Mouse (Mus musculus) megakaryocyte progenitor cell, adult 5-6 weeks (primary cell): Measurements from ENCODE around the gene Cd200r3. TPM values are rescaled to one million over a fixed set of nuclear protein-coding genes. Genes with fewer than 3 reads are reported as not detected.

Experiments used
- ATAC-seq: replicated peaks from 2 replicates; pipeline ENCODE4 v1.8.0; 2016; ENCODE audit warnings: mild to moderate bottlenecking, moderate TSS enrichment, inconsistent platforms; ENCODE audit not compliant: poor library complexity
- total RNA-seq, 2 experiments: library from RNA; stranded (forward) in 1 of 2; stranded (reverse) in 1 of 2; fragments of 157-497, 149-512 nt in 1 of 2; fragments of 200-1000 nt in 1 of 2; gene quantifications; 2 replicates each; pipeline versions ENCODE4 v1.2.3 to v1.2.4; 2015 to 2017

The Cd200r3 gene
- total RNA-seq (2015): 0.69 and 1.2 TPM in 2 replicates
- total RNA-seq (2017): 0.64 and 3.9 TPM in 2 replicates

DNA sequence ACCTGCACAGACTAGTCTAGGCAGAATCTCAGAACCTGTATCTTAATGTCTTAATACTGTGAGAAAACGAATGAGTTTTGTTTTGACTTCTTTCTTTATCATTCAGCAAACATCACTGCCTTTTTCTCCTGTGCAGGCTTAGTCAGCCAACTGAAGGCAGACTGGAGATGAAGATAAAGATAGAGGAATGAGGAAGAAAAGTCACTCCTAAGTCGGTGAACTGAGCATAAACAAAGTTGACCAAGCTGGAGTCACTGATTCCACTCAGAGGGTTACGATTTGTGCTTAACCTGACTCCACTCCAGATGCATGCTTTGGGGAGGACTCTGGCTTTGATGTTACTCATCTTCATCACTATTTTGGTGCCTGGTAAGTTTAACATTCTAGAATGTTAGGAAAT lies at the start of gene Cd200r3:
Cd200r3 (plus strand) TSS at position 211 of the 400 bp plus-strand sequence.
- peak; percentile 29 for ATAC-seq

DNA sequence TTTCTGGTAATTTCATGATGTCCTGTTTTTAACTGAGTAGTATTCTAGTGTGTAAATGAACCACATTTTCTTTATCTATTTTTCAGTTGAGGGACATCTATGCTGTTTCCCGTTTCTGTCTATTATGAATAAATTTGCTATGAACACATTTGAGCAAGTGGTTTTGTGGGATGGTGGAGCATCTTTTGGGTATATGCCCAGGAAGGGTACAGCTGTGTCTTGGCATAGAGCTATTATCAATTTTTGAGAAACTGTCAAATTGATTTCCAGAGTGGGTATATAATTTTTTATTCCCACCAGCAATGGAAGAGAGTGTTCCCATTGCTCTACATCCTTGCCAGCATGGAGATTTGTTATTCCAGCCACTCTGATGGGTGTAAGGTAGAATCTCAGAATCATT lies 11.5 kb upstream of the Cd200r3 start:
- no peak for ATAC-seq

DNA sequence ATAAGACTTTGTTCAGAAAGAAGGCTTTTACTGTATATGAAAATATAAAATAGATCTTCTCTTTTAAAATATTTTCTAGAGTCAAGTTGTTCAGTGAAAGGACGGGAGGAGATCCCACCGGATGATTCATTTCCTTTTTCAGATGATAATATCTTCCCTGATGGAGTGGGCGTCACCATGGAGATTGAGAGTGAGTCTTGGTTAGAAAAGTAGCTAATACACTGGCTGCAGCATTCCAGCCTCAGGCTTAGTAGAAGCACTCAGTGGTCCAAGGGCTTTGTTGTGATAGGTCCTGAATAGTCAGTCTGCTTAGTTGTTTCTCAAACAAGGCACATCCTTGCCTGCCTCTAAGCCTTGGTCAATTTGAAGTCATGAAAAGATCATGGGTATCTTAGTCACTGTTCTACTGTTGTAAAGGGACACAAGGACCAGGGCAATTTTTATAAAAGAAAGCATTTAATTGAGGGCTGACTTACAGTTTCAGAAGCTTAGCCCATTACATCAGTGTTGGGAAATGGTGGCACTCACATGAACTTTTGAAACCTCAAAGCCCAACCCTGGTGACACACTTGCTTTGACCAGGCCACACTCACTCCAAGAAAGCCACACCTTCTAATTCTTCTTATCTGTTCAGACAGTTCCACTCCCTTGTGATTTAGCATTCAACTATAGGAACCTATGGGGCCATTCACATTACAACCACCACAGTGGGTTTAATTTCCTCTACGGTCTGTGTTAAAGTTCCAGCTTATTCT lies 8.1 kb downstream of the Cd200r3 start:
- ATAC-seq: peak; percentile 78

DNA sequence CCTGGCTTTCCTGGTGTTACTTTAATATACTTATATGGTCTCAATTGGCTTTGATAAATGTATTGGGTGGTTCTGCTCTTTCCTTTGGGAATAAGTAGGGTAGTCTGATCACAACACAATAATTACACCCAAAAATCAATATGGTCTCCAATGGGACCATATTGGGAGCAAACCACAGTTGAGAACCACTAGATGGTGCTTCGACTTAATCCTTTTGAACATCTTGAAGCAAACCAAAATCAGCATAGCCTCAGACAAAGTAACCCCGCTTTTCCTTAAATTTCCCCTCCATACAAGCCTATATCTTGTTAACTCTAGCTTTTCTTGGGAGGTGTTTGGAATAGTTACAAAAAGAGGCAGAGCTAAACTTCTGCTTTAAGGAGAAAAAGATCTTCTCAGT lies 18.8 kb downstream of the Cd200r3 start:
- ATAC-seq: no peak

DNA sequence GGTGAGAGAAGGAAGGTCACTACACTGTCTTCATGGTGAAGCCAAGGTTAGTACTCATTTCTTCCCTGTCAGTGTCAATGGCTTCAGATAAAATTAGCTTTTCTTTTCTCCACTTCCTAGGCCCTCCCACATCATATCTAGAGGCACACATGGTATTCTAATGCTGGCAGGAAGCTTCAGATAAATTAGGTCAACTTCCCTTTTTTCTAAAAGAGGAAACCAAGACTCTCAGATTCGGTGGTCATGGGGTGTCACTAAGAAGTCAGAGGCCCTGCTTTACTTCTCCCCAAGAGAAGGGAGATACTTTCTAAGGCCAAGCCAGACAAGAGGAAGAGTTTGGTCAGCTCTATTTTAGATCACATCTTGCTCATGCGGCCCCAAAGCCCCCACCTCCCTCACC lies 19.3 kb downstream of the Cd200r3 start:
- ATAC-seq: peak; percentile 93

DNA sequence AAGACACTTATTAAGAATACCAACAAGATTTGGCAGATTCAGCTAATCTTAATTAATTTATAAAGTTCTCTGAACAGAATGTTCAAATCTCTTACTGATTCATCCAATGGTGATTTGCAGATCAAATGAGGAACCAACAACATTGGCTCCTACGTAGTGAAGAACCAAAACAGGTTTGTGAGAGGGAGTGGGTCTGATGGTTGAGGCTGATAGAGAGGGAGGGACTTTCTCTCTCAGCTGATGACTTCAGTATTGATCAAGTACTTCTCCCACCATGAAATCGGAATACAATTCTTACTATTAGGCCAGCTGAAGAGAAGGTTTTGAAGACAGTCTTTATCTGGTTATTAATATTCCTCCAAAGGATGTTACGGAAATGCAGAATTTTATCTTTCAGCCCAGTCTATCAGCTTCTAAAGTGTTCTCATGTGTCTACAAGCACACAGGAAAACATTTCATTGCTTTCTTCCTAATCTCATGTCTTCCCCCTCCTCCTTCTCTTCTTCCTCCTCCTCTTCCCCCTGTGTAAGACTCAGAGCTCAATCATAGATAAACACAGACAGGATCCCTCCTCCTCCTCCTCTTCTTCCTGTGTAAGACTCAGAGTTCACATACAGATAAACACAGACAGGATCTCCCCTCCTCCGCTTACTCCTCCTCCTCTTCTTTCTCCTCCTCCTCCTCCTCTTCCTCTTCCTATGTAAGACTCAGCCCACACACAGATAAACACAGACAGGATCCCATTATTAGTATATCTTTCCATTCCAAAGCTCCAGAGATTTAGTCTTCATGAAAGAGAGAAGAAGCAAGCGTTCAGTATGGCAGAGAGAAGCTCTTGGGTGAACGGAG lies 21.3 kb downstream of the Cd200r3 start:
- no peak for ATAC-seq

DNA sequence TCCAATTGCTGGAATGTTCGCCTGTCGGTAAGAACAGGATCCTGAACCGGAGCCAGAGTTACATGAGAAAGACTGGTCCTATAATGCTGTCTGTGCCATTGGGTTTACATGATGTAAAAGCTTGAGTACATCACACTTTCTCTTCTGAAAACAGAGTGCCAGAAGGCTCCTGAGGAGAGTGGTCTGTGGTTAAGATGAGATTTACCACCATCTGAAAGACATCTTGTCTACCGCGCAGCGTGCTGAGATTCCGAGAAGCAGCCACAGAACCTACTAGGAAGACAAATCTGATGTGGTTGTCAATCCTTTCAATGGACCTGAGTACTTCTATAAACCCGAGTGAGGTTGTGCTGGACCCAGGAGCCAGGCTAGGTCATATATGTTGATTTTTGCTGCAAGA lies 21.9 kb downstream of the Cd200r3 start:
- ATAC-seq: no peak

DNA sequence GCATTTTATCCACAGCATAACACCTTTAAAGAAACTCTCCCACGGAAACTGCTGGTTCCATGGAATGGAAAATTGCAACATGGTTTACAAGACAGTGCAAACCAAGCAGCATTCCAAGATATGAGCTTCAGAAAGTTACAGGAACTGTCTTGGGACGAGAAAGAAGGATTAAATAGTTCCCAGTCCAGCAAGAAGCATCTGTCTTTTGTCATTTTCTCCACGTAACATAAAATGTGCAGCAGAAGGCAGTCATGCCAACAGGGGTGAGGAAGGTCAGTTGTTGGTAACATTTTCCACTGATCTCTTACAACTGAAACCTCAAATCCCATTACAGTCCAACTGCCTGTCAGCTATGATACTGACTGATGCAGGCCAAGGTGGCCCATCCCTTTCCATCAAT lies 22.4 kb downstream of the Cd200r3 start:
- ATAC-seq: no peak

DNA sequence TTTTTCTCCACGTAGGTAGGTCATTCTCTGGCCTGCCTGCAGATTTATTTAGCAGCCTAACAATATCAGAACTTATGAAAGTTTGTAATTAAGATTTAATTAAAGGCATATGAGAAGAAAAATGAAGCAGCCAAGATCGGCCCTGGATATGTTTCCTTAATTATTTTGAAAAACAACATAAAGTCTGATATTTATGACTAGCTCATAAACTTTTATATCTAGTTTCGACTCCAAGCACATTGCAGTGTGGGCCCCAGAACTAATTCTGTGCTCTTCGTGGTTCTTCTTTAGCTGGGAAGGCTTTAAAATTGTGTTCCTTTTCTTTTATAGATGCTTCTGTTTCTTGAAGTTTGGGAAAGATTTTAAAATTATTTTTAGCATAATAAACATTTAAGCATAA lies 23.4 kb downstream of the Cd200r3 start:
- no peak for ATAC-seq

DNA sequence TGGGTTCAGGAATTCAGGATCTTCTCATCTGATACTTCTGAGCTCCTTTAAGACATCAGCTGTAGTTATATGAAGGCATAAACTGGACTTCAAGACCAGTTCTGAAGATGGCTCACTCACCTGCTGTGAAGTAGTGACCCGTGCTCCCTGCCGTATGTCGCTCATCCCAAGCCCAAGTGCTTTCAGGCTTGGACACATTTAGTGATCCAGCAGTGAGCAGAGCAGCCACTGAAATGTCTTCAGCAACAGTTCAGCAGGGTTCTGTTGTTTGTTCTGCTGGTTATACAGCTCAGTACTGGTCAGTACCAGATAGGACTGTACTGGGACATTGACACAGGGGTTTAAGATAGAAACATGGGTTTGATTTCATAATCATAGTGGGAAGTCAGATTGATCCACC lies 24.6 kb downstream of the Cd200r3 start:
- no peak for ATAC-seq

DNA sequence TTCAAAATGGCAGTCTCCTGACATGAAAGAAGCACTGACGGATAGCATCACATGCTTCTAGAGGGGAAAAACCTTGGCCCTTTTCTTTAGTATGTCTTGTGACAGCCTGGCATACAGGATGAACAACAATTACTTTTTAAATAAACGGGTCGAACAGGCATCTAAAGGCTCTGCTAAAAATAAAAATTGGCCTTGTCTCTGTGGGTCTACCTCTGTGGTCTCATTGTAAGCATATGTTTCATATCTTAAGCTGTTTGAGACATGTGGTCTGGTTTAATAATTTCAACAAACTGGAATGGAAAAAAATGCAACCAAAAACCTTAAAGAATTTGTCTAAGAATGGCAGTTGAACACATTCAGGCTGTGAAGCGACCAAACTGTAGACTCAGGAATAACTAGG lies 27.4 kb downstream of the Cd200r3 start:
- ATAC-seq: no peak

DNA sequence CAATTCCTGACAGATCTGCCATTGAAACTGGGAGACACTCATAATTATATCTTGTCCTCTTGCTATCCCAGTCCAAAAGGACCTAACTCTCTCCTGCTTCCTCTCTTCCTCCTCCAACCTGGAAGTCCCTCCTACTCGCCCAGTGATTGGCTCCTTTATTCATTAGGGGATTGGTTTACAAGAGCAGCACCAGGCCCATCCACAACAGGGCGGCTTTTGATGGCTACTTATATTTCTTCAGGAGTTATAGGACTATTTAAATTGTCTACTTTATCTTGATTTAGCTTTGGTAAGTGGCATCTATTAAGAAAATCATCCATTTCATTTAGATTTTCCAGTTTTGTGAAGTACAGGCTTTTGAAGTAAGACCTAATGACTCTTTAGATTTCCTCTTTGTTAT lies 30.6 kb downstream of the Cd200r3 start:
- no peak for ATAC-seq

DNA sequence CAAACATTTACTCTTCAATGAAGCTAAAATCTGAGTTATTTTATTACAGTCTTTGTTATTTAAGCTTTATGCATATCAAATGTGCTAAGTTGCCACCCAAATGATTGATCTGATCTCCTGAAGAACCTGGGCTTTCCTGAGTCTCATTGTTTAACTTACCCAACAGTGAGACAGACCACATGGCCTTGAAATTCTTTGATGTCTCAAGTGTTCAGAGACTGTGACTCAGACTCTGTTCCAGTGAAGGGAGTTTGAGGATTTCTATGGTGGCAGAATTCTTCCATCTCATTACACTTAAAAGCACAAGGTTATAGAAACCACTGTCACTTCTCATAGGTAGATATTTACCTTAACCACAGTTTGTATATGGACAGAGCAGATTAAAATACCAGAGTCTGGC lies 32.6 kb downstream of the Cd200r3 start:
- no peak for ATAC-seq

DNA sequence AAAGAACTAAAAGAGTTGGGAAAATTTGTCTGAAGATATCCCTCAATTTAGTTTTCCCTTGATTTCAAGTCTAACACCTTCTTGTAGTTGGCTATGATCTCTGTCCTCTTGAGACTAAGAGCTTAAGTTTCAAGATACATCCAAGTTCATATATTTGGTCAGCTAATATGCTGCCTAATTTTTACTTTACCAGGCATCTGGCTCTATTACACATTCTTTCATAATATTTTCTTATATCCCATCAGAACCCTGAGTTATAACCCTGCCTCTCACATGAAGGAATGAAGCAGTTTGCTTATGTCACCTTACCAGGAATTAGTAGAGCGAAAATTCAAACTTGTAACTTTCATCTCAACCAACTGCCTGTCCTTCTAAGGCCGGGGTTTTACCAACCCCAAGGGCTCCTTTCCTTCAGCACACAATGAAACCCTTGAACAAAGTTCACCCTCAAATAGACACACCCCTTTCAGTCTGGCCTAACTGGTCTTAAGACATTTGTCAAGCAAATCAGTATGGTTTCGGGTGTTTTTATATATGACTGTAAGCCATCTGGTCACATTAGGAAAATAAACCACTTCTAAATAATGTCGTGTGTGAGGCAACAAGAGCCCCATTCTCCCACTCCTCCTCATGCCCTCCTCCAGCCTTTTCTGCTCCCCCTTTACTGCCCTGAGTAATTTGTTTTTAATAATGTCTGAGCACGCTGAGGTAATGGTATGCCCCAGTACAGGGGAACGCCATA lies 33.6 kb downstream of the Cd200r3 start:
- no peak for ATAC-seq

DNA sequence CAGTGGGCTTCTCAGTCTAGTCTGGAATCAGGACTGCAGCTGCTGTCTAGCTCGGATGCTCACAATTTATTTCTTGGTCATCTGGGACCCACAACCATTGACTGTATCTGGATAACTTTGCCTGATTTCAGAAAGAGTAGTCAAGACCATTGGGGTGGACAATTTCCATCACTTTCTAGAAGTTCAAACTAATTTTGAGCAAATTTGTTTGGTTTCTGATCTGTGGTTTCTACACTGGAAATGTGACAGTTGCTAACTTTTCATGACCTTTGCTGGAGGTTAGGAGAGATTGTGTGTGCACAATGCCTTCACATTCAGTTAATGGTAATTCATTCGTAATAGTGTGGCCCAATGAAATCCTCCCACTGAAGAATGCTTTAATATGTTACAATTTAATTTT lies 34.7 kb downstream of the Cd200r3 start:
- ATAC-seq: no peak

DNA sequence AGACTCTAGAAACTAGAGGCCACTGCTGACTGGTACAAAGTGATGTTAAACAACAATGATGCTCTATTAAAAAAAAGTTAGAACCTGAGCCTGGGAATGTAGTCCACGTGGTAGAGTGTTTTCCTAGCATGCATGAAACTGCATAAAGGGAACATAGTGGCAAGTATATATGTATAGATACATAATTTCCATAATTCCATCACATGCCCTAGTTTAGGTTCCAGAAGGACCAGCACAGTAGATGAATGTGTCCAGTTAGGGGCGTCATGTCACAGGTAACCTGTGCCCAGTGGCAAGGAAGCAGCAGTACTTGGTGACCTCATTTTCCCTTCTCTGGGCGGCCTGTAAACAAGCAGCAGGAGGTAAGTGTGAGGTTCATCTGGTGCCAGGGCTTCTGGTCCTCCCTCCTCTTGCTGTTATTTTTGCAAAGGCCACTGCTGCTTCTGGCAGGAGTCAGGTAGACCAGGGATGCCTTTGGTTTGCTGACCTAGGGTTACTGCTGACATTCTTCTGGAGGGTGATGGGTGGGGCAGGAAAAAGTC lies 35.9 kb downstream of the Cd200r3 start:
- no peak for ATAC-seq

DNA sequence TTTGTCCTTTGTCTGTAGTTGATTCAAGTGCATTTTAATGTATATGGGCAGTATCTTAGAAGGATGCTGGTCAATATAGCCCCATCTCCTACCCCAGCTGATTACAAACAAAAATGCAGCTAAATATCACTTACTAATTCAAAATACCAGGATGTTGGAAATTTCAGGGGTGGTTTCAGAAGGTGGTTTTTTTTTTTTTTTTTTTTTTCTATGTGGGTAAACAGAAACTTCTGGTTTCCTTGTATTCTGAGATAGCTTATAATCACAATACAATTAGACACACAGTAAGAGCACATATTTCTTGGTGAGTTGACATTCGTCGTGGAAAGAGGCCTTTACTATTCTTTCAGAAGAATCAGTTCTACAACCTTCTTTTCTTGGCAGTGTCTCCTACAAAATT lies 39.5 kb downstream of the Cd200r3 start:
- no peak for ATAC-seq

DNA sequence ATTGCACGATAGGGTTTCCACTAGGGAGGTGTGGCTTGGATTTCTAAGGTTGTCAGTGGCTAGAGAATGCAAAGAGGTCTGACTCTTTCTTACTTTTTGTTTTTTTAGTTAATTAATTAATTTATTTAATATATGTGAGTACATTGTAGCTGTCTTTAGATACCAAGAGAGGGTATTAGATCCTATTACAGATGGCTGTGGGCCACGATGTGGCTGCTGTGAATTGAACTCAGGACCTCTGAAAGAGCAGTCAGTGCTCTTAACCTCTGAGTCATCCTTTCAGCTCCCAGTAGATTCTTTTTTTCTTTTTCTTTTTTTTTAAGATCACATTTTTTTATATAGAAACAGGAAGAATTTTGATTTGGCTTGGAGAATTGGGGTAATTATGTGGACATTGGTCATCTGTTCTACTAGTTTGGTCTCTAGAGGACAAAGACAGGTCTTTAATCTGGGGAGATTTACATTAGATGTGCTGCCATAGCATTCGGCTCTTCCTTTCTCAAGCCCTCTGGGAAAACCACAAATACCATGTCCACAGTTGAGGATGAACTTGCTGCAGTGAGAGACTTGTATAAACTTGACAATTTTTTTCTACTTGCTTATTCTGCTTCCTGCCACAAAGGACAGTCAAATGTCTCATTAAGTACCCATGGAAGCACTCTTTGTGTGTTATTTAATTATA lies 40.0 kb downstream of the Cd200r3 start:
- no peak for ATAC-seq

DNA sequence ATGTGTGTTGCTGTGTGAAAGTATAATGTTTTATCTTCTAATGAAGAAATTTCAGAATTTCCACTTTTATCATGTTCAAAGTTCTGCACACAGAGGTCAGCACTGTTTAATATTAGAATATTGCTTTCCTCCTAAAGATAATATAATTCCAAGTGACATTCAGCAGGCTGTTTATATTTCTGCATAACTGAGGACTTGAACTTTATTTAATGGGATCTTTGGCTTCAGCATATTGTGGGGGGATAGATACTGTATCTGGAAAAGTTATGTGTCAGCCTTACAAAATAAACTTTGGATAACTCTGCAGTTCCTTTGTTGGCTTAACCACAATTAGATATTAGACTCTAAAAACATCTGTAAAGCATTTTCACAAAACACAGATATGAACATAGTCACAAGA lies 40.6 kb downstream of the Cd200r3 start:
- no peak for ATAC-seq

DNA sequence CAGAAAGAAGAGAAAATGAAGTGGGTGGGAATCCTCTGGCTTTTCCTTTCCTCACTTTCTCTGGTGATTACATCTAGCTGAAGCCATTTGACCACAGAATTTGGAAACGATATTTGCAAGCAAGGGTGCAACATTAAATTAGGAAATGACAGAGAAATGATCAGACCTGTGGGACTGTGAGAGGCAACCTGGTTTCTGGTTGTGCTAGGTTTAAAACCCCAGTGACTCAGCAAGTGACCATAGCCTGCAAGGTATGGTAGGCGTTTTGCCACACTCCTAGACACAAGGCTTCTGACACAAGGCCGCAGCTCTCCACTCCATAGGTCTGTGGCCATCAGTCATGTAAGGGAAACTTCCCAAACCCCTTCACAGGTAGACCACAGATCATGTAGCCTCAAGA lies 41.4 kb downstream of the Cd200r3 start:
- peak; percentile 40 for ATAC-seq

DNA sequence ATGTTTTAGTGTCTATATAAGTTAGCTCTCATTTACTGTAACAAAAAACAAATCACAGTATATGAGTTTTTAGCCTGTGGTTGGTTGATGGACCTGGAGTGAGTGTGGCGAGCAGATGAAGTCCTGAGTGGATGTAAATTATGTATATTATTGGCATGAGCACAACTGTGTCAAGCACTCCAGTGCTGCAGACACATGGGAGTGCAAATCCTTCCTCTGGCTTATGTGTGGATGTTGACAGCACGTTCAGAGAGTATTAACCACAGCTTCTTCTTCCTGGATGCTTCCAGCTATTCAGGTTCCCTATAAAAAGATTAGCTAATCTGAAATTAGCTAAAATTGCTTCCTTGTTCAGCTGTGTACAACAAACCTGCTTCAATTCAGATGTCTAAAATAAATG lies 42.6 kb downstream of the Cd200r3 start:
- peak; percentile 47 for ATAC-seq
